Mouse (Mus musculus) adrenal gland, adult 8-10 months (tissue): Measurements from ENCODE around the gene Ap5z1. TPM values are rescaled to one million over a fixed set of nuclear protein-coding genes. Genes with fewer than 3 reads are reported as not detected.

ENCODE experiments used
- DNase-seq: peaks from one replicate; pipeline ENCODE4 v3.0.0; 2022
- total RNA-seq, 4 experiments: library from RNA; stranded (reverse); gene quantifications; 2 replicates each; pipeline ENCODE4 v1.2.4; 2022

Gene Ap5z1
- total RNA-seq = 10 to 100 TPM; 18.4 to 36.8 (median 26.5) TPM

DNA sequence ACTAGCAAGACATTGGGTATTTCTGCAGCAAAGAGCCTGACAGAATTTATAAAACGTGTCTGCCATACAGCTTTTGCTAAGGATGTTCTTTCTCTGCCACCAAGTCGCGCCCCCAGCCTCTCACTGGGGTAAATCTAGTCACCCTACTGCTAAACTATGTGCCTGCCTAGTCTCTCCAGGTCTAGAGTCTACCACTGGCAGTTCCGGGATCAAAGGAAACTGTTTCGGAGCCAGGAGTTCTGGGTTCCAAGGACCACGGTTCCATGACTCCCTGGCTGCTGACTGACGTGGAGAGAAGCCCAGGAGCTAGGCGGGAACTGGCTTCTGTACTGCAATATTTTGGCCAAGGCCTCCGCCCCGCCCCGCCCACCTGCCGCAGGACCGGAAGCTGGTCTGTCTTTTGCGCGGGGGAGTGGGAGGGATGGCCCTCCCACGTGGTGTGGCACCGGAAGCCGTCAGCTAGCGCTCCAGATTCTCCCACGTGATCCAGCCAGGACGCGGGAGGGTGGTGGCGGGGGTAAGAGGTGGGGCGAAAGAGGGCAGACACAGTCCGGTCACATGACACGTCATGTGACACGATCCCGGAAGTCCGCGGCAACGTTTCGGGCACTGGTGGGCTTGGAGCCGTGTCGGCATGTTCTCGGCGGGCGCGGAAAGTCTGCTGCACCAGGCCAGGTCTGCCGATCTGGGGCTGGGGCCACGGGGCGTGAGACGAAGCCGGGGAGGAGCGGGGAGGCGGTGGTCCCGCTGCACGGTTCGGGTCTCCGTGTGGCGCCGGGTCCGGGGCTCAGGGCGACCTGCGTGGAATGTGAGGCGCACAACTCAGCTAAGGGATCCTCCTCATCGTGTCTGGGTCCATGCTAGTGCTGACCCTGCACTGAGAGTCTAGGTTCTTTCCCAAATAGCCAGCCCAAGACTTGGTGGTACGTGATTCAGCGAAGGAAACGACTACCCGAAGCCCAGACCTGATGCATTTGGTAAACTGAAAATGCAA, at the start of gene Ap5z1:
Gene Ap5z1, plus strand, starts transcription at position 484 of the 994 bp plus-strand sequence.
- peak; percentile 96 for DNase-seq

- DNase-seq = no peak
Measured at GRCm38 (mm10) chr5:142415401-142415800, 48.3 kb upstream of the Ap5z1 start.

DNA sequence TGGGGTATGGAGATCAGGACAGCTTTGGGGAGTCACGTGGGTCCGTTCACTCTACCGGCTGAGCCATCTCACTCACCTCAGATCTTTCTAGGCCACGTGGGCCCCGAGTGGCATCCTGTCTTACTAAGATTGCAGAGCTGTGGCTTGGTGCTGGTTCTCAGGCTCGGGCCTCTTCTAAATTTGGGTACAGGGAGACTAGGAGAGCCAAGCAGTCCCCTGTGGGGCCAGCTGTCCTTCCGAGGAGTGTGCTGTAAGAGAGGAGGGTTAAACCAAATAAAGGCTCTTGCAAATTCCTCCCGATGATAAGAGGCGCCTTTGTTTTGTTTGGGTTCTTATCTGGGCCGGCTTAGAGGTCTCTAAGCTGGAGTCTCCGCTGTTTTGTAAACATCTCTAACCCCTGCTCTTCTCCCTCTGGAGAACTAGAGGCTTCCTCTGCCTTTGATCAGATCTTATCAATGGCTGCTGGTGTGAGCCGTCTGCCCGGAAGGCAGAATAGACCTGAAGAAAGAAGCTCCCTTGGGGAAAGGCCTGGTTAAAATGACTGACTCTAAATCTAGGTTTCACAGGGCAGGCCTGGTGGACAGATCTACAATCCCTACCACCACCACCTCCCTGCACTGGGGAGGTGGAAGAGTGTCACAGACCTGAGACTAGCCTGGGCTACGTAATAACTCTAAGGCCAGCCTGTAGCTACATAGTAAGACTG, 47.5 kb upstream of the Ap5z1 start:
- no peak for DNase-seq

DNA sequence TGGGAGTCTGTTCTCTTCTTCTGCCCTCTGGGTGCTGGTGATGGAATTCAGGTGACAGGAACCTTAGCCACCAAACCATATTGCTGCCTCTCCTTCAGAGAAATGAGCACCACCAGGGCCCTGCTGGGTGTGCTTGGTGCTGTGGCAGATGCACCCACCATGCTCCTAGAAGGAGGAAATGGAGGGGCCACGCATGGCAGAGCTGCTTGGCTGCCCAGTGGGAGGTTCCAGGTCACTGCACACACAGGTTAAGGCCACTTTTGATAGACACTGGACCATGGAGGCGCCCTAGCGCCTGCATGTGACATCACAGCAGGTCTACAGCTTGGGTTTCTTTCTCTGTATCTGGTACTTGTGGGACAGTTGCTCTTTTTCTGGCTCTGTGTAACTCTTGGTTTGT, 46.6 kb upstream of the Ap5z1 start:
- no peak for DNase-seq

- no peak for DNase-seq
Measured at GRCm38 (mm10) chr5:142417876-142418275, 45.9 kb upstream of the Ap5z1 start.

DNA sequence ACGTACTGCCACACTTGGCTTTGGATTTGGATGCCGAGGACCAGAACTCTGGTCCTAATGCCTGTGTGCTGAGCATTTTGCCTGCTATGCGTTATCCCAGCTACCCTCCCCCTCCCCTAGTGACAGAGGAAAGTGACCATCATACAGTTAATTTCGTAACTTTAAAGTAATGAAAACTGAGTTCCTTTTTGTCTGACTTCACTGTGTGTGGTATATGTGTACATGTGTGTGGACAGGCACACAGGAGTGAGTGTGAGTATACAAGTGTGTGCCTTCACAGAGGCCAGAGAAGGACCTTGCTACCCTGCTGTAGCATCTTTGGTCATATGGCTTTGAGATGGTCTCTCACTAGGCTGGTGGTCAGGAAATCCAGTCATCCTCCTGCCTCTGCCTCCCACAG, 45.3 kb upstream of the Ap5z1 start:
- no peak for DNase-seq

DNA sequence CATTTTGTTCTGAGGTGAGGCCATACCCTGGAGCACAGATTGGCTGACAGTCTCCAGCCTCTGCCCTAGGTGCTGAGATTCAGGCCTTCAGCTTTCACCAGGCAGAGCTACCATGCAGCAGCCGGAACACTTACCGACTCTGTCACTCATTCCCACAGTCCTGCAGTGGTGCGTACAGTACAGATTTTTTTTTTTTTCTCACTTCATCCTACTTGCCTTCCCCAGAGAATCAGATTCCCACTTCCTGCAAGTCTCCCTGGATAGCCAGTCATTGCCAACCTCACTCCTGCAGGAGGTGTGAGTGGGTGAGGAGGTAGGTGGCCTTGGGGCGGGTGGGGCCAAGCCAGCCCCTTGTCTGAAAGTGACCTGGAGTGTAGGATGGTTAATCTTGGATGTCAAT, 43.4 kb upstream of the Ap5z1 start:
- DNase-seq = no peak

- DNase-seq = no peak
Measured at GRCm38 (mm10) chr5:142420920-142421319, 42.8 kb upstream of the Ap5z1 start.

GRCm38 (mm10) chr5:142421886-142422285, 41.9 kb upstream of the Ap5z1 start:
- DNase-seq = no peak

DNA sequence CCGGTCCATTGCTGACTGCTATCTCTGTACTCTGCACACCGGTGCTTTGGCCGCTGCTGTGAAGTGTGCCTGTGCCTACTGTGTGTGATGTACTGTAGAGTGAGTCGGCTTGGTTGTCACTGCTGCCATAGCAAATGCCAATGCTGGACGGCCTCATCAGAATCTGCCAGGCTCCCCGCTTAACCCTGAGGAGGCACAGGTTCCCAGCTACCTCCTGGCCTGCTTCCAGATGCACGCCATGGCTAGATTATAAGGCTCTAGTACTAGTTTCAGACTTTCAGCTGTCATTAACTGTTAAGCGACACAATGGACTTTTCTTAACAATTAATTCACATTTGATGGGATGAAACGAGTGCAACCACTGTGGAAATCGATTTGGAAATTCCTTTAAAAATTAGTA, 40.6 kb upstream of the Ap5z1 start:
- DNase-seq = no peak

DNA sequence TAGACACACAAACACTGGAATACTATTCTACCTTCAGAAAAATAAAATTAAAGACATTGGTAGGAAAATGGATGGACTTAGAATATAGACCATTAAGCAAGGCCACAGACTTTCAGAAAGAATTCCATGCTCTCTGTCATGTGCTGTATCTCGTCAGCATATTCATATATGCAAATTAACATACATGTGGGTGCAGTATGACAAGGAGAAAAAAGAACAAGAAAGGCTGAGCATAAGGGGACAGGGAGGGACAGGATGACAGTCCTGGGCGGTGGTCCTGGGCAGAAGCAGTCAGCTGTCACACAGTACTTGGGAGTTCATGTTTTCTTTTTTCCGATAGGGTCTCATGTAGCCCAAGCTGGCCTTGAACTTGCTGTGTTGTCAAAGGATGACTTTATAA, 40.0 kb upstream of the Ap5z1 start:
- no peak for DNase-seq

GRCm38 (mm10) chr5:142424627-142425349, 39.0 kb upstream of the Ap5z1 start:
- DNase-seq = peak; percentile 57

- DNase-seq = no peak
Measured at GRCm38 (mm10) chr5:142426476-142426875, 37.3 kb upstream of the Ap5z1 start.

GRCm38 (mm10) chr5:142427876-142428275, 35.9 kb upstream of the Ap5z1 start:
- no peak for DNase-seq

DNA sequence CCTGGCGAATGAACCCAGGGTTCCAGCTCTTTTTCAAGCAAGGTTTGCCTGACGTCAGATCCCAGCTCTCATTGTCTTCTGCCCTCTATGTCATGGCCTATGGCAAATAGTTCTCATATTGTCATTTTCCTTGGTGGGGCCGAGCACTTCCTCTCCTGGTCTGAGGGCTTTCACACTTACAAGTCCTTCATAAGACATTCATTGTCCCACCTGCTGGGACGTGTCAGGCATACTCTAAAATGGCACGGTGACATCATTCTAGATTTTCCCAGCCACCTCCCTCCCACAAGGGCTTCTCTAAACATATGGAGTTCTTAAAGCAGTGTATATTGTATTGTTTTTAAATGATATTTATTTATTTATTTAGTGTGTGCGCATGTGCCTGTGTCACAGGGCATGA, 35.1 kb upstream of the Ap5z1 start:
- DNase-seq = no peak

GRCm38 (mm10) chr5:142431029-142431428, 32.7 kb upstream of the Ap5z1 start:
- no peak for DNase-seq

GRCm38 (mm10) chr5:142431811-142432434, 31.8 kb upstream of the Ap5z1 start:
- DNase-seq = no peak

DNA sequence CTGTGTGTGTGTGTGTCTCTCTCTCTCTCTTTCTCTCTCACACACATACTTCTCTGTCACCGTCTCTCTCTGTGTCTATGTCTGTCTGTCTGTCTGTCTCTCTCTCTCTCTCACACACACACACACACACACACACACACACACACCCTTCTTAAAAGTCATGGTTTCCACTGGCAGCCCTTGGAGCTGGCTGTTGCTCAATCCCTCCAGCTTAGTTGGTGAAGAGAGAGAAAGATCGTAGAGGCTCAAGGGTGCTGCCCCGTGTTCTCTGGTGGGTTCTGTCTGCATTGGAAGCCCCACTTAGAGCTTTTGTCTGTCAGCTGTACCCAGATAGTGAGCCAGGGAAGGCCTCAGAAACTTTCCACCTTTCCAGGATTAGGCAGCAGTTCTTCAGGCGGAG, 31.0 kb upstream of the Ap5z1 start:
- no peak for DNase-seq

GRCm38 (mm10) chr5:142434052-142434451, 29.7 kb upstream of the Ap5z1 start:
- no peak for DNase-seq

DNA sequence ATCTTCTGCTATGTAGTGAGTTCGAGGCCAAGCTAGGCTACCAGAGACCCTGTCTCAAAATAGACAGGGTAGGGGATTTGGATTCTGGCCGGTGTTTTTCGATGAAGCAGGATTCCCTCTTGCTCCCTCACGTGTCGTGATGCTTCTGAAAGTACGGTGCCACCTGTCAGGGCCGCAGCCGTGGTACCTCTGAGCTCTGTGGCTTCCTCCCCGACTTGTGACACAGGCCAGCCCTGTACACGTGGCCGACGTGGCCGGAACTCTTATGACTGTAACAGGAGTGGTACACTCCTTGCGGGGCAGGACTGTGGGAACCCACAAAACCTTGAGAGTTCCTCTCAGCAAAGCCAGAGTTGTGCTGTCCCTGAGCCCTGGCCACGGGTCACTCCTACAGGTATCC, 28.0 kb upstream of the Ap5z1 start:
- no peak for DNase-seq

DNA sequence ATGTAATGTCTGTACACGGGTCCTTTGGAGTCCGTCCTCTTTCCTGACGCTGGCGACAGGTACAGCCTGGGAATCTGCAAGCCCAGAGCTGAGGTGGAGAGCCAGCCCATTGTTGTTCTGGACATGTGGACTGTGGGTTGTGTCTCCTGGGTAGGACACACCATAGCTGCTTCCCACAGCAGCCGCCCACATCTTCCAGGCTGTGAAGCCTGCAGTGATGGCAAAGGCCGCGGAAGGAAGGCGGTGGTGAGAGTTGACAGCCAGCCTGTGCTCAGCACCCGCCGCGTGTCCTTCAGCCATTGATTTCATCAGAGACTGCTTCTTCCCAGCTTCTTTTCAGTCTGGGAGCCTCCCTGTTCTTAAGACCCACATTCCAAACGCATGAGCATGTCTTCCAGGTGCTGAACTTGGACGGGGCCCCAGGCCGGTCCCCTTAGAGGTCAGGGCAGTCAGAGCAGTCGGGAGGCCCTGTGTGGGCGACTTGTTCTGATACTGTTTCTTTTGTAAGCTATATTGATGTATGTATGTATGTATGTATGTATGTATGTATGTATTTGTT, 25.3 kb upstream of the Ap5z1 start:
- DNase-seq = no peak

DNA sequence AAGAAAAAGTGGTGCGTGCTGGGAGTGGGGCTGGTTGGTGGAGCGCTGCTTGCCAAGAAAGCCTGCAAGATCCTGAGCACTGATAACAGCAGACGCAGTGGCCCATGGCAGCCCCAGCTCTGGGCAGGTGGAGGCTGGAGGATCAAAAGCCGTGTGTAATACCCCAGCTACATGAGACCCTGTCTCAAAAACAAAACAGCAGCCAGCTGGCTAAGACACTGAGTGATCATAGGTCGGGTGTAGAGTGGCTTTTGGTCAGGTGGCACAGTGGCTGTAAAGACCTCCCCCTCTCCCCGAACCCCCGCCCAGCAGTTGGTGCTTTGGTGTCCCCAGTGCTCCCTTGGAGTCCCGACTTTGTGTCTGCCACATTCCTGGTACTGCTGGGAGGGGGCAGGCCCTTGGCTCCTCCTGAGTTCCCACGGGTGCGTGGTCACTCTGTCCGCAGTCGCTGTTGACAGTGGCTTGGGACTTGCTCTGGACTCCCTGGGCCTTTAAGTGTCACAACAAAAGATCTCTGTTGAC, 23.8 kb upstream of the Ap5z1 start:
- DNase-seq = no peak
